19 mouse cellular contexts compared by ENCODE assay signal in genomic region chr11:30143090-30143489, GRCm38 (mm10).
DNase-seq lines count a peak whose midpoint lies in the region; ATAC-seq and TF ChIP-seq lines count a peak whose summit lies in the region.
"Had no signal": no experiment of that assay in that cellular context is flagged by ENCODE, and none has a peak within 500 bp of the region (broad histone marks: within the 10 kb centered on the region; RNA-seq: fewer than 3 reads in every experiment).

No protein-coding gene starts in this region.

- H3K9ac ChIP-seq in heart, embryonic 16.5 days (ENCODE audit: low read length) = no peak overlapping the region
- no peak overlapping the region for H3K9ac ChIP-seq in kidney, embryonic 16.5 days (replicated peaks; ENCODE audit: low read length)
- H3K9ac ChIP-seq: embryonic facial prominence, embryonic 12.5 days; forebrain, postnatal 0 days; hindbrain, embryonic 15.5 days; midbrain, embryonic 12.5 days had no signal

- peaks cover 99% of the 10 kb centered on the region for H3K36me3 ChIP-seq in heart, embryonic 10.5 days
- H3K36me3 ChIP-seq in heart, embryonic 16.5 days (ENCODE audit: control insufficient read depth, insufficient read depth) = peaks cover 79% of the 10 kb centered on the region
- H3K36me3 ChIP-seq in kidney, embryonic 16.5 days (ENCODE audit: insufficient read depth, low read length) = peaks cover 80% of the 10 kb centered on the region
- H3K36me3 ChIP-seq in testis, adult 2 months (ENCODE audit: control insufficient read depth, insufficient read depth, low read length) = no peaks in the 10 kb centered on the region

- H3K4me1 ChIP-seq in heart, embryonic 10.5 days = no peaks in the 10 kb centered on the region
- H3K4me1 ChIP-seq in heart, embryonic 16.5 days (ENCODE audit: control insufficient read depth, insufficient read depth, low read length) = peaks cover 4% of the 10 kb centered on the region
- no peaks in the 10 kb centered on the region for H3K4me1 ChIP-seq in kidney, embryonic 16.5 days (ENCODE audit: insufficient read depth, low read length)
- no peaks in the 10 kb centered on the region; the same call in 1 of the 2 replicates for H3K4me1 ChIP-seq in testis, adult 2 months (ENCODE audit: control insufficient read depth, insufficient read depth, low read length)
- H3K4me1 ChIP-seq: embryonic facial prominence, embryonic 12.5 days; hindbrain, embryonic 15.5 days; midbrain, embryonic 12.5 days had no signal

- H3K27me3 ChIP-seq in heart, embryonic 10.5 days (ENCODE audit: insufficient read depth, poor library complexity, severe bottlenecking) = no peaks in the 10 kb centered on the region
- H3K27me3 ChIP-seq in heart, embryonic 16.5 days (ENCODE audit: control insufficient read depth, insufficient read depth, low read length) = no peaks in the 10 kb centered on the region
- no peaks in the 10 kb centered on the region for H3K27me3 ChIP-seq in kidney, embryonic 16.5 days (ENCODE audit: insufficient read depth, low read length)
- no peaks in the 10 kb centered on the region for H3K27me3 ChIP-seq in testis, adult 2 months (ENCODE audit: control insufficient read depth, insufficient read depth, low read length)
- H3K27me3 ChIP-seq: embryonic facial prominence, embryonic 12.5 days; hindbrain, embryonic 15.5 days; midbrain, embryonic 12.5 days had no signal

- no peak for TF ChIP-seq POLR2A in testis, adult 2 months (IDR thresholded peaks at IDR 0.05; ENCODE audit: control insufficient read depth, low read depth, low read length)

- H3K4me3 ChIP-seq in heart, embryonic 10.5 days = no peak overlapping the region
- H3K4me3 ChIP-seq in heart, embryonic 16.5 days (ENCODE audit: low read length) = no peak overlapping the region
- H3K4me3 ChIP-seq in kidney, embryonic 16.5 days (ENCODE audit: low read length) = no peak overlapping the region
- peak overlapping the region; percentile 37; the same call in 1 of the 2 replicates for H3K4me3 ChIP-seq in testis, adult 2 months (ENCODE audit: control insufficient read depth, low read depth, low read length)
- H3K4me3 ChIP-seq: embryonic facial prominence, embryonic 12.5 days; hindbrain, embryonic 15.5 days; midbrain, embryonic 12.5 days had no signal

- 82% methylated on average over 6 of the region's 6 CpGs for WGBS in heart, embryonic 10.5 days
- WGBS in heart, embryonic 16.5 days = 71% methylated on average over 6 of the region's 6 CpGs
- 65% methylated on average over 6 of the region's 6 CpGs for WGBS in kidney, embryonic 16.5 days

- intact Hi-C loops in heart, postnatal 10 days (cut with DNase I) = loop anchor here (5.0 kb wide), 1 partner anchor 514 kb away; no protein-coding TSS in a partner anchor

- TF ChIP-seq CTCF in testis, adult 2 months (IDR thresholded peaks at IDR 0.05; ENCODE audit: control insufficient read depth, insufficient read depth, insufficient replicate concordance, low read depth, low read length) = no peak

- peak; percentile 21; the same call in 1 of the 2 replicates for ATAC-seq in heart, embryonic 16.5 days (replicated peaks; ENCODE audit: extremely low read depth, insufficient read depth, low FRiP score)
- ATAC-seq in kidney, embryonic 16.5 days (ENCODE audit: low FRiP score, low TSS enrichment) = no peak
- ATAC-seq: forebrain, postnatal 0 days had no signal

- no peak overlapping the region for H3K27ac ChIP-seq in heart, embryonic 10.5 days
- H3K27ac ChIP-seq in heart, embryonic 16.5 days (ENCODE audit: low read length) = peak overlapping the region; percentile 71
- peak overlapping the region; percentile 55; the same call in 1 of the 2 replicates for H3K27ac ChIP-seq in kidney, embryonic 16.5 days (ENCODE audit: low read length)
- H3K27ac ChIP-seq in testis, adult 2 months (ENCODE audit: control insufficient read depth, insufficient read depth, low read depth, low read length) = peak overlapping the region; percentile 37
- H3K27ac ChIP-seq: embryonic facial prominence, embryonic 12.5 days; hindbrain, embryonic 15.5 days; midbrain, embryonic 12.5 days; stomach, postnatal 0 days had no signal

- DNase-seq in heart, adult 11 months = peak; percentile 89
- DNase-seq in heart, embryonic 10.5 days (ENCODE audit: low spot score) = no peak
- DNase-seq in heart, postnatal 10 days = no peak
- DNase-seq in kidney, postnatal 10 days = no peak
- no peak for DNase-seq in testis, postnatal 14 days (ENCODE audit: low spot score)
- DNase-seq: adrenal gland, postnatal 10 days; cerebellum, adult 2 months; cerebellum, postnatal 25 days; forebrain, postnatal 0 days; gastrocnemius, postnatal 36 days; left cerebral cortex, postnatal 4 days; lung, adult 18-20 months had no signal

- H3K9me3 ChIP-seq in heart, embryonic 10.5 days = no peaks in the 10 kb centered on the region
- no peaks in the 10 kb centered on the region for H3K9me3 ChIP-seq in heart, embryonic 16.5 days (replicated peaks; ENCODE audit: control insufficient read depth, low read length)
- no peaks in the 10 kb centered on the region for H3K9me3 ChIP-seq in kidney, embryonic 16.5 days (ENCODE audit: low read length)
- H3K9me3 ChIP-seq: embryonic facial prominence, embryonic 12.5 days; hindbrain, embryonic 15.5 days; midbrain, embryonic 12.5 days had no signal

- H3K4me2 ChIP-seq in heart, embryonic 16.5 days (ENCODE audit: low read depth, low read length) = no peak overlapping the region
- no peak overlapping the region for H3K4me2 ChIP-seq in kidney, embryonic 16.5 days (replicated peaks; ENCODE audit: low read depth, low read length)
- H3K4me2 ChIP-seq: embryonic facial prominence, embryonic 12.5 days; hindbrain, embryonic 15.5 days; midbrain, embryonic 12.5 days had no signal
